Mouse (Mus musculus) heart, postnatal 0 days (tissue): ENCODE measurements around the gene S100a9.

Experiments
- CTCF ChIP-seq: IDR thresholded peaks from 2 replicates; pipeline ENCODE4 v1.5.1; 2016; ENCODE audit warnings: antibody characterized with exemption, control low read depth, low read depth
- EP300 ChIP-seq: IDR thresholded peaks from 2 replicates; pipeline ENCODE4 v1.6.1; 2016; ENCODE audit warnings: antibody characterized with exemption, low read depth

DNA sequence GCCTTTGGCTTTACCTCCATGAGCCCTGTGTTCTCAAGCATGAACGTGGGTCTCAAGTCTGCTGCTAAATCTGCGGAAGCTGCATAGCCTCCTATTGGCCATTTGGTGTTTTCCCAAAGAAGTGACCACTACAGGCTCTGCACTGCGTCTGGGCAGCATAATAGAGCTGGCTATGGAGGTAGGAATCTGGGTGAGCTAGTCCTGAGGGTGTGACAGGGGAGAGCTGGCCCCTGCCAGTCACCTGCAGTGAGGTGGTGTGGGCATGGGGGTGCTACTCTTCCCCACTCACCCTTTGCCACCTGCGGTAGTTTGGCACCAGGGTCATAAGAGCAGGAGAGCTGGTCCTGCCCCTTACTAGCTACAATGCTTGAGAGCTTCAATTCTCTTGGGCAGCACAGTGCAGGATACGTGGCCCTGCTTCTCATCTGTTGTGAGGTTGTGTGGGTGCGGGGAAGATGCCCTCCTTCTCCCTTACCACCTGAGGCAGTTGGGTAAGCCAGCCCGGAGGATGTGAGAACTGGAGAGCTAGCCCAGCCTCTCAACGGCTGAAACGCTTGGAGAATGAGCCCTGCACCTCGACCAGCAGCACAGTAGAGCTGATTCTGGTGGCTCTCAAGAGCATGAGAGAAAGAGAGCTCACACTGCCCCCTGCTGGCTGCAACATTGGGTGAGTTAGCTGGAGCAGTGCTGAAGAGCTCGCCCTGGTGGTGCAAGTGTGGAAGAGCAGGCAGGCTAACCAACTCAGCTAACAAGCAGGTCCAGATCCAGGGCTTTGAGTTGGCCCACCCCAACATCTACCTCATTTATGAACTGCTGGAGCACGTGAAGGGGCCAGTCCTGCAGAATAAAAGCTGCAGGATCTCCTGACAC, 14.3 kb upstream of the S100a9 start:
- peak; percentile 99 for TF ChIP-seq CTCF
- TF ChIP-seq EP300: no peak
